Mouse (Mus musculus) CD4-positive helper T cell, adult 2 months (primary cell): ENCODE data around the gene Fcho2.
A peak's percentile ranks its signal among the peaks of the same experiment; 100 is the strongest.

Experiments
- DNase-seq: peaks from one replicate; pipeline ENCODE4 v3.0.0-alpha.2; 2012; ENCODE audit warnings: low read depth, missing footprints, low spot score

Gene Fcho2

GRCm38 (mm10) chr13:98715443-98715990 is 99.7 kb downstream of the Fcho2 start:
- no peak for DNase-seq

GRCm38 (mm10) chr13:98710655-98711054 is 104.6 kb downstream of the Fcho2 start:
- no peak for DNase-seq

- no peak for DNase-seq
Measured at GRCm38 (mm10) chr13:98710236-98710635, 105.0 kb downstream of the Fcho2 start.

- no peak for DNase-seq
Measured at GRCm38 (mm10) chr13:98705501-98705900, 109.7 kb downstream of the Fcho2 start.

- no peak for DNase-seq
Measured at GRCm38 (mm10) chr13:98703786-98704185, 111.5 kb downstream of the Fcho2 start.

- DNase-seq = no peak
Measured at GRCm38 (mm10) chr13:98702361-98702760, 112.9 kb downstream of the Fcho2 start.

GRCm38 (mm10) chr13:98701309-98701675 is 114.0 kb downstream of the Fcho2 start:
- DNase-seq = no peak

GRCm38 (mm10) chr13:98700661-98701308 is 114.5 kb downstream of the Fcho2 start:
- DNase-seq = no peak

GRCm38 (mm10) chr13:98699982-98700540 is 115.2 kb downstream of the Fcho2 start:
- DNase-seq = no peak

- no peak for DNase-seq
Measured at GRCm38 (mm10) chr13:98699051-98699744, 116.1 kb downstream of the Fcho2 start.

- DNase-seq = no peak
Measured at GRCm38 (mm10) chr13:98696716-98697115, 118.5 kb downstream of the Fcho2 start.

- no peak for DNase-seq
Measured at GRCm38 (mm10) chr13:98695546-98695945, 119.7 kb downstream of the Fcho2 start.

GRCm38 (mm10) chr13:98694773-98695314 is 120.4 kb downstream of the Fcho2 start, which contains the start of gene Tmem171:
Gene Tmem171, minus strand, starts transcription at chr13:98694834.
- DNase-seq = no peak

- DNase-seq = peak; percentile 16
Measured at GRCm38 (mm10) chr13:98693316-98693715, 121.9 kb downstream of the Fcho2 start.

- DNase-seq = peak; percentile 71
Measured at GRCm38 (mm10) chr13:98691956-98692515, 123.2 kb downstream of the Fcho2 start.

GRCm38 (mm10) chr13:98690886-98691285 is 124.4 kb downstream of the Fcho2 start:
- no peak for DNase-seq

- no peak for DNase-seq
Measured at GRCm38 (mm10) chr13:98689605-98690290, 125.5 kb downstream of the Fcho2 start.

- no peak for DNase-seq
Measured at GRCm38 (mm10) chr13:98687931-98688330, 127.3 kb downstream of the Fcho2 start.

GRCm38 (mm10) chr13:98684144-98684900 is 130.9 kb downstream of the Fcho2 start:
- no peak for DNase-seq

GRCm38 (mm10) chr13:98683412-98683811 is 131.8 kb downstream of the Fcho2 start:
- no peak for DNase-seq
